Comparison of ENCODE assay signal across 8 mouse cellular contexts in genomic region chr10:110920368-110920950, GRCm38 (mm10). TPM values are rescaled to one million over a fixed set of nuclear protein-coding genes. Genes with fewer than 3 reads are reported as not detected.
DNase-seq lines count a peak whose midpoint lies in the region; ATAC-seq and TF ChIP-seq lines count a peak whose summit lies in the region.

No protein-coding gene starts in this region.

- H3K27me3 ChIP-seq in heart, embryonic 16.5 days (ENCODE audit: control insufficient read depth, insufficient read depth, low read length) = no peaks in the 10 kb centered on the region
- H3K27me3 ChIP-seq in Patski = no peaks in the 10 kb centered on the region
- no peaks in the 10 kb centered on the region for H3K27me3 ChIP-seq in hindbrain, embryonic 10.5 days (ENCODE audit: insufficient read depth, poor library complexity, severe bottlenecking)
- H3K27me3 ChIP-seq in megakaryocyte, embryonic 14.5 days (replicated peaks) = peaks cover 4% of the 10 kb centered on the region

- H3K36me3 ChIP-seq in heart, embryonic 16.5 days (ENCODE audit: control insufficient read depth, insufficient read depth) = no peaks in the 10 kb centered on the region
- 0 out of 2 replicates have a peak, but pooled peaks cover 7% of the 10 kb centered on the region for H3K36me3 ChIP-seq in hindbrain, embryonic 10.5 days
- no peaks in the 10 kb centered on the region for H3K36me3 ChIP-seq in megakaryocyte, embryonic 14.5 days (replicated peaks; ENCODE audit: low read length)

- POLR2A ChIA-PET in Patski (lab: Charles Lee) = interaction anchor here (1.6 kb wide), 1 partner anchor 28 kb away, joined by 3 read pairs; no protein-coding TSS in a partner anchor

- 0 out of 2 replicates have a peak, but pooled peaks cover 2% of the 10 kb centered on the region for H3K9me3 ChIP-seq in heart, embryonic 16.5 days (replicated peaks; ENCODE audit: control insufficient read depth, low read length)
- H3K9me3 ChIP-seq in hindbrain, embryonic 10.5 days = no peaks in the 10 kb centered on the region
- peaks cover 10% of the 10 kb centered on the region for H3K9me3 ChIP-seq in megakaryocyte, embryonic 14.5 days

- peak overlapping the region; percentile 93 for H3K9ac ChIP-seq in heart, embryonic 16.5 days (ENCODE audit: low read length)

- DNase-seq in heart, adult 11 months = no peak
- no peak for DNase-seq in Patski (ENCODE audit: low read depth, low spot score)
- DNase-seq in hindbrain, embryonic 10.5 days (ENCODE audit: low spot score) = no peak
- DNase-seq in adrenal gland, adult 8-10 months = no peak
- DNase-seq in testis, postnatal 10 days (ENCODE audit: low spot score) = no peak
- no peak for DNase-seq in kidney, postnatal 36 days

- peak; percentile 34; the same call in 1 of the 2 replicates for ATAC-seq in heart, embryonic 16.5 days (replicated peaks; ENCODE audit: extremely low read depth, insufficient read depth, low FRiP score)
- ATAC-seq in Patski = peak; percentile 42

- peak overlapping the region; percentile 99 for H3K27ac ChIP-seq in heart, embryonic 16.5 days (ENCODE audit: low read length)
- H3K27ac ChIP-seq in hindbrain, embryonic 10.5 days = peak overlapping the region; percentile 95

- H3K4me2 ChIP-seq in heart, embryonic 16.5 days (ENCODE audit: low read depth, low read length) = peak overlapping the region; percentile 91

- in situ Hi-C loops in Patski (cut with MboI; ENCODE audit: low pct_unique_long_range_greater_than_20kb) = no loop called here

- no peak for TF ChIP-seq CTCF in Patski (IDR thresholded peaks at IDR 0.05)

- WGBS in heart, embryonic 16.5 days = 1% methylated on average over 15 of the region's 15 CpGs
- WGBS in hindbrain, embryonic 10.5 days = under 1% methylated on average over 15 of the region's 15 CpGs

- CTCF ChIA-PET in Patski (lab: Charles Lee) = interaction anchor here (1.0 kb wide), 1 partner anchor 125 kb away, joined by 3 read pairs; no protein-coding TSS in a partner anchor

- H3K4me1 ChIP-seq in heart, embryonic 16.5 days (ENCODE audit: control insufficient read depth, insufficient read depth, low read length) = peaks cover 37% of the 10 kb centered on the region
- peaks cover 44% of the 10 kb centered on the region for H3K4me1 ChIP-seq in hindbrain, embryonic 10.5 days (replicated peaks)
- H3K4me1 ChIP-seq in megakaryocyte, embryonic 14.5 days = peaks cover 33% of the 10 kb centered on the region

- H3K4me3 ChIP-seq in heart, embryonic 16.5 days (ENCODE audit: low read length) = peak overlapping the region; percentile 93
- peak overlapping the region; percentile 74 for H3K4me3 ChIP-seq in hindbrain, embryonic 10.5 days
- H3K4me3 ChIP-seq in megakaryocyte, embryonic 14.5 days (replicated peaks) = peak overlapping the region; percentile 91

RNA-seq across cellular contexts. Expression of gene Csrp2, which starts 0.9 kb away (rescaled TPM):
- polyA plus RNA-seq in heart, embryonic 16.5 days (2015; fragmentation: Nextera tagmentation; extraction: Ambion mirVana) = 394 and 432 TPM in 2 replicates
- 17.6 TPM for polyA plus RNA-seq in Patski (2021)
- polyA plus RNA-seq in hindbrain, embryonic 10.5 days (2016; fragmentation: Nextera tagmentation; extraction: Ambion mirVana) = 185 and 198 TPM in 2 replicates
- 19.5 and 32.9 TPM in 2 replicates for polyA plus RNA-seq in megakaryocyte, embryonic 14.5 days (2012; ENCODE audit: insufficient read depth, low replicate concordance)
- total RNA-seq in adrenal gland, adult 8-10 months (2022) = 100 to 1,000 TPM; 103 to 164 (median 133) TPM
